Mouse (Mus musculus): ENCODE measurements at regions not wholly inside any gene's neighbourhood (a gene's known extent, or its start where the extent isn't known, plus 50 kb on each side); places are given as distances from the start of the nearest gene placed in this dataset.

- DNase-seq (ENCODE audit: low read depth, low spot score) = no peak
Observed at GRCm38 (mm10) chr5:103374162-103374561, 50.8 kb upstream of the Ptpn13 start.

GRCm38 (mm10) chr5:103373089-103373488 lies 51.9 kb upstream of the Ptpn13 start:
- no peak for DNase-seq (ENCODE audit: low read depth, low spot score)

- no peak for DNase-seq (ENCODE audit: low read depth, low spot score)
Observed at GRCm38 (mm10) chr5:103370456-103370855, 54.5 kb upstream of the Ptpn13 start.

GRCm38 (mm10) chr5:103368993-103369392 lies 56.0 kb upstream of the Ptpn13 start:
- no peak for DNase-seq (ENCODE audit: low read depth, low spot score)

GRCm38 (mm10) chr5:103367201-103367671 lies 57.8 kb upstream of the Ptpn13 start:
- DNase-seq (ENCODE audit: low read depth, low spot score) = no peak

GRCm38 (mm10) chr5:103365700-103366448 lies 59.1 kb upstream of the Ptpn13 start:
- no peak for DNase-seq (ENCODE audit: low read depth, low spot score)

GRCm38 (mm10) chr5:103364791-103365699 lies 59.9 kb upstream of the Ptpn13 start:
- no peak for DNase-seq (ENCODE audit: low read depth, low spot score)

- DNase-seq (ENCODE audit: low read depth, low spot score) = no peak
Observed at GRCm38 (mm10) chr5:103360775-103361247, 64.2 kb upstream of the Ptpn13 start.

- no peak for DNase-seq (ENCODE audit: low read depth, low spot score)
Observed at GRCm38 (mm10) chr5:103360360-103360759, 64.6 kb upstream of the Ptpn13 start.

GRCm38 (mm10) chr5:103357558-103357957 lies 67.4 kb upstream of the Ptpn13 start:
- no peak for DNase-seq (ENCODE audit: low read depth, low spot score)

GRCm38 (mm10) chr5:103356500-103356899 lies 68.5 kb upstream of the Ptpn13 start:
- no peak for DNase-seq (ENCODE audit: low read depth, low spot score)

GRCm38 (mm10) chr5:103355372-103356300 lies 69.4 kb upstream of the Ptpn13 start:
- DNase-seq (ENCODE audit: low read depth, low spot score) = no peak

- no peak for DNase-seq (ENCODE audit: low read depth, low spot score)
Observed at GRCm38 (mm10) chr5:103343869-103344268, 81.1 kb upstream of the Ptpn13 start.

- DNase-seq (ENCODE audit: low read depth, low spot score) = no peak
Observed at GRCm38 (mm10) chr5:103341456-103341855, 83.5 kb upstream of the Ptpn13 start.

GRCm38 (mm10) chr5:103340626-103341025 lies 84.4 kb upstream of the Ptpn13 start:
- no peak for DNase-seq (ENCODE audit: low read depth, low spot score)

- DNase-seq (ENCODE audit: low read depth, low spot score) = no peak
Observed at GRCm38 (mm10) chr5:103336689-103337490, 88.1 kb upstream of the Ptpn13 start.

GRCm38 (mm10) chr5:103335916-103336688 lies 88.9 kb upstream of the Ptpn13 start:
- peak; percentile 81 for DNase-seq (ENCODE audit: low read depth, low spot score)

- DNase-seq (ENCODE audit: low read depth, low spot score) = no peak
Observed at GRCm38 (mm10) chr5:103326412-103326811, 98.6 kb upstream of the Ptpn13 start.

- DNase-seq (ENCODE audit: low read depth, low spot score) = no peak
Observed at GRCm38 (mm10) chr5:103320341-103320740, 104.7 kb upstream of the Ptpn13 start.

Data from brain, embryonic 18.5 days (tissue).